Mouse (Mus musculus): ENCODE data around the gene Sdhaf2. TPM values are rescaled to one million over a fixed set of nuclear protein-coding genes. Genes with fewer than 3 reads are reported as not detected.
A peak's percentile ranks its signal among the peaks of the same experiment; 100 is the strongest.
"Not testable (repeated sequence)": the region's sequence is repeated elsewhere in the genome, so short reads cannot be mapped to it uniquely, and the experiment has no call there.

The Sdhaf2 gene
- polyA plus RNA-seq (2015; fragmentation: Nextera tagmentation; extraction: Ambion mirVana) = 69.0 and 74.0 TPM in 2 replicates

DNA sequence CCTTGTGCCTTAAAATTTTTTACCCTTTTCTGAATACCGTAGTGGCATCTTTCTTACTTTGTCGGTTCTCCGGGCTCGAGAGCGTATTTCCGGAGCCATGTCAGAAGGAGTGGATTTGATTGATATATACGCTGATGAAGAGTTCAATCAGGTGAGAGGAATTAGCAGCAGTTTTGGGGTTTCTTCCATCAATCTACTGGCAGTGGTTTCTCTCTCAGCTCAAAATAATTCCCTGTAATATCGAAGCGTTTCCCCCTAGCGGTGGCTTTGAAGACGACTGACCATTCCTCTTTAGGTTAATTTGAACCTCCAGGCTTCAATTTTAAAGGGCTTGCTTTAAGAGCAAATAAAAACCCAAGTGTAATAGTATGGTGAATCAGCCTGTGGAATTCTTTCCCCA is at the start of gene Sdhaf2:
Sdhaf2 (minus strand) TSS at position 233 of the 400 bp plus-strand sequence.
- Histone ChIP-seq H3K36me3 (ENCODE audit: control insufficient read depth, insufficient read depth, low read length) (peaks cover 3% of the 10 kb centered on the region; the same call in 1 of the 2 replicates), H3K4me1 (ENCODE audit: control insufficient read depth, insufficient read depth, low read depth, low read length) (peaks cover 23% of the 10 kb centered on the region), H3K4me3 (ENCODE audit: low read length) (peak within 1 kb of the TSS; percentile 100), H3K9me3 (ENCODE audit: control insufficient read depth, low read length) (no peaks in the 10 kb centered on the region), H3K27me3 (replicated peaks; ENCODE audit: control insufficient read depth, insufficient read depth, low read length) (no peaks in the 10 kb centered on the region), H3K27ac (ENCODE audit: low read depth, low read length) (peak within 1 kb of the TSS; percentile 98), H3K9ac (ENCODE audit: low read depth, low read length) (peak within 1 kb of the TSS; percentile 99), H3K4me2 (ENCODE audit: low read length) (peak within 1 kb of the TSS; percentile 74)
- 1% methylated on average over 11 of the region's 11 CpGs for WGBS
- ATAC-seq = peak; percentile 18

DNA sequence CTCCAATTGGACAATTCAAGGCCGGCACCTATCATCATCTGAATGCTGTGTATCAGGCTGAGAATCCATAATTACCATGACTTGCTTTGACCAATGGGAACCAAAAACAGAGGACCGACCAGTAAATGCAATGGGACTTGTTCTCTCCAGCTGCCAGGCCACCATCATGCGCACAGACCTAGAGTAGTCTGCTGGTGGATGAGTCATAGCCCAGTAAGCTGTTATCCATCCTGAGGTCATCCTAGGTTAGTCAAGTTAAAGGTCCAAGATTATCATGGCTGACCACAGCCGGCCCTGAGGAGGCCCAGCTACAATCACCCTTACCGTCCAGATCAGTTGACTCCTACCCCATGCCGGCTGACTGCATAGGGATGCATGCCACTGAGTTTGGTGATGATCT is 43.7 kb upstream of the Sdhaf2 start:
- 93% methylated on average over 6 of the region's 6 CpGs for WGBS
- ATAC-seq = no peak
- Histone ChIP-seq H3K9ac (ENCODE audit: low read depth, low read length) (no peak overlapping the region), H3K4me1 (ENCODE audit: control insufficient read depth, insufficient read depth, low read depth, low read length) (no peaks in the 10 kb centered on the region), H3K4me2 (ENCODE audit: low read length) (no peak overlapping the region), H3K27ac (ENCODE audit: low read depth, low read length) (no peak overlapping the region), H3K9me3 (ENCODE audit: control insufficient read depth, low read length) (no peaks in the 10 kb centered on the region), H3K4me3 (ENCODE audit: low read length) (no peak overlapping the region), H3K27me3 (replicated peaks; ENCODE audit: control insufficient read depth, insufficient read depth, low read length) (no peaks in the 10 kb centered on the region; the same call in 1 of the 2 replicates), H3K36me3 (ENCODE audit: control insufficient read depth, insufficient read depth, low read length) (peaks cover 17% of the 10 kb centered on the region)

DNA sequence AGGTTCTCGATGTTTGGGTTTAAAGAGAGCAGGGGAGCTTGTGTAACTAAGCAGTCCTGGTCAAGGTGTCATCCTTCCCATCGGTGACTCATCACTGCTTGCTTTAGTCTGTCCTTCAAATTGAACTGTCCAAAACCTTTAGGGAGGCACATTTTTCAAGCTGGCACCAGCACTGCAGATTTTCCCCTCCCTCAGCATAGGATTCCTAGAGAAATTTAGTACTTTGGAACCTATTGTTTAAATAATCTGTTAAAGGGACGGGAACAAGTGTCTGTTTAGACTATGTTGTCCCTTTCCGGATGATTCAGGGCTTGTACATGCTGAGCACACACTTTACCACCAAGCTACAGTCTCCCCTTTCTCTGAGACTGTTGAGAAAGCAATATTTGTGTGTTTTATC is 39.3 kb upstream of the Sdhaf2 start:
- H3K4me2 ChIP-seq (ENCODE audit: low read length) = no peak overlapping the region
- H3K36me3 ChIP-seq (ENCODE audit: control insufficient read depth, insufficient read depth, low read length) = peaks cover 2% of the 10 kb centered on the region; the same call in 1 of the 2 replicates
- ATAC-seq = no peak
- no peaks in the 10 kb centered on the region for H3K4me1 ChIP-seq (ENCODE audit: control insufficient read depth, insufficient read depth, low read depth, low read length)
- no peak overlapping the region for H3K27ac ChIP-seq (ENCODE audit: low read depth, low read length)
- no peak overlapping the region for H3K4me3 ChIP-seq (ENCODE audit: low read length)
- H3K9ac ChIP-seq (ENCODE audit: low read depth, low read length) = no peak overlapping the region
- no peaks in the 10 kb centered on the region; the same call in 1 of the 2 replicates for H3K27me3 ChIP-seq (replicated peaks; ENCODE audit: control insufficient read depth, insufficient read depth, low read length)
- 81% methylated on average over 4 of the region's 4 CpGs for WGBS
- no peaks in the 10 kb centered on the region for H3K9me3 ChIP-seq (ENCODE audit: control insufficient read depth, low read length)

DNA sequence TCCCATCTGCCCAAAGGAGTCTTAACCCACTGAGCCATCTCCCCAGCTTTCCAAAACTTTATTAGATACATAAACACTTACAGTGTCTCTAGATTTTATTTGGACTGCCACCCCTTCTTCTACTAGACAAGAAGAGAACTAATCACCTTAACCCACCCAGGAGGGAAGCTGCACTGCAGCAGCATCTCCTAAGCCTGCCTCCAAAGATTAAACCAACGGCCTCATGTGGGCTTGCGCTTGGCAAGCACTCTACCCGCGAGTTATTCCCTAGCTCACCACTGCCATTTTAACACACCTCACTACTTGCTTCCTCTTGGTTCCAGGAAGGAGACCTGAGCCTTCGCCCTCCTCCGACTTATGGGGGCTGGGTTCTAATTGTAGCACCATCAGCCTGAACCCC is 38.3 kb upstream of the Sdhaf2 start:
- Histone ChIP-seq H3K4me2 (ENCODE audit: low read length) (no peak overlapping the region), H3K27me3 (replicated peaks; ENCODE audit: control insufficient read depth, insufficient read depth, low read length) (no peaks in the 10 kb centered on the region; the same call in 1 of the 2 replicates), H3K4me1 (ENCODE audit: control insufficient read depth, insufficient read depth, low read depth, low read length) (no peaks in the 10 kb centered on the region), H3K9ac (ENCODE audit: low read depth, low read length) (no peak overlapping the region), H3K4me3 (ENCODE audit: low read length) (no peak overlapping the region), H3K9me3 (ENCODE audit: control insufficient read depth, low read length) (no peaks in the 10 kb centered on the region), H3K27ac (ENCODE audit: low read depth, low read length) (no peak overlapping the region), H3K36me3 (ENCODE audit: control insufficient read depth, insufficient read depth, low read length) (no peaks in the 10 kb centered on the region)
- 88% methylated on average over 6 of the region's 6 CpGs for WGBS
- ATAC-seq = no peak

DNA sequence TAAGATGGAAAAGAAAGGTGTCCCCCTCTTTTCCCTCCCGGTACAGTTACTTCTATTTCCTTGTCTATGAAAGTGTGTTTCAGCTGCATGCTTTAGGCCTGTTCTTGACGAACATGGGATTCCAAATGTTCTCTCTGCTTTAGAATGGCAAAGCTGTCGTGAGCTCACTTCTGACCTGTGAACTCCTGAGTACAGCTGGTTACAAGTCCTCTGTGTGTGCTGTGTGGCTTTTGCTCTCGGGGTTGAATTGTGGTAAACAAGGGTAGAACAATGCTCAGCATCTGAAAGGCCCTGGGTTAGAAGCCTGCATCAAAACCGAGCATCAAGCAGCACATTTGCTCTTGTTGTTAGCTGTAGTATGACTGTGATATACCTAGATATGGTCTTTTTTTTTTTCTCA is 36.4 kb upstream of the Sdhaf2 start:
- no peaks in the 10 kb centered on the region for H3K36me3 ChIP-seq (ENCODE audit: control insufficient read depth, insufficient read depth, low read length)
- 66% methylated on average over 5 of the region's 5 CpGs for whole genome bisulfite sequencing
- no peak overlapping the region for H3K4me3 ChIP-seq (ENCODE audit: low read length)
- H3K4me1 ChIP-seq (ENCODE audit: control insufficient read depth, insufficient read depth, low read depth, low read length) = no peaks in the 10 kb centered on the region
- no peaks in the 10 kb centered on the region; the same call in 1 of the 2 replicates for H3K27me3 ChIP-seq (replicated peaks; ENCODE audit: control insufficient read depth, insufficient read depth, low read length)
- no peak overlapping the region for H3K9ac ChIP-seq (ENCODE audit: low read depth, low read length)
- ATAC-seq = no peak
- no peaks in the 10 kb centered on the region for H3K9me3 ChIP-seq (ENCODE audit: control insufficient read depth, low read length)
- H3K27ac ChIP-seq (ENCODE audit: low read depth, low read length) = no peak overlapping the region
- no peak overlapping the region for H3K4me2 ChIP-seq (ENCODE audit: low read length)

DNA sequence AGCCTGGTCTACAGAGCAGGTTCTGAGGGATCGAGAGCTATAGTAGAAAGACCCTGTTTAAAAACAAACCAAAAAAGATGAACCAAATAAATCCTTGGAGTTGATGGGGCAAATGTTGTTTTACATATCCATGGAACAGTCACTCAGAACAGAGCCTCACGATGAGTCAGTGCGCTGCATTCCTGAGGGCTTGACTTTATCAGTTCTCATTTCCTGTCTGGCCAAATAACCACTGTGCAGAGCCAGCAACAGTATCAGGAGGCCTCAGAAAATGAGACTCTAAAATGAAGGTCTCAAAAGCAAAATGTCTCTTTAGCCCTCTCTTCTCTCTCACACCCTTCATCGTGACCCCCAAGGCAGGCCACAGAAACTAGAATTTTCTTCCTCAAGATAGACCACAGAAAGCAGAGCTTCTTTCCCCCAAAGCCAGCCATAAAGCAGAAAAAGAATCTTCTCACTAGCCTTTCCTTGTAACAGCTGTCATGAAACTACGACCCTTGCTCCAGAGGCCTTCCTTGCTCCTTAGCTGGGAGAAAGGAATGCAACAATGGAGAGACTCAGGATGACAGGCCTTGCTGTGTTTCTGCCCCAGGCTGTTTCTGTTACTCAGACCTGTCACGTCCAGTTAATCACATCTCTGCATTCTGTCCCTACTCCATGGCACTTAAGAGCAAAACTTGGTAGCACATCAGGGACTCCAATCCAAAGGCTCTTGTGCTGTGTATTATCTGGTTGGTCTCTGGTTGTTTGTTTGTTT is 35.8 kb upstream of the Sdhaf2 start:
- no peaks in the 10 kb centered on the region for H3K36me3 ChIP-seq (ENCODE audit: control insufficient read depth, insufficient read depth, low read length)
- H3K4me1 ChIP-seq (ENCODE audit: control insufficient read depth, insufficient read depth, low read depth, low read length) = no peaks in the 10 kb centered on the region; the same call in 1 of the 2 replicates
- no peak overlapping the region for H3K4me3 ChIP-seq (ENCODE audit: low read length)
- no peak overlapping the region for H3K27ac ChIP-seq (ENCODE audit: low read depth, low read length)
- peak overlapping the region; percentile 22; the same call in 1 of the 2 replicates for H3K9ac ChIP-seq (ENCODE audit: low read depth, low read length)
- H3K9me3 ChIP-seq (ENCODE audit: control insufficient read depth, low read length) = no peaks in the 10 kb centered on the region
- 68% methylated on average over 6 of the region's 6 CpGs for whole genome bisulfite sequencing
- no peak for ATAC-seq
- no peaks in the 10 kb centered on the region; the same call in 1 of the 2 replicates for H3K27me3 ChIP-seq (replicated peaks; ENCODE audit: control insufficient read depth, insufficient read depth, low read length)
- no peak overlapping the region for H3K4me2 ChIP-seq (ENCODE audit: low read length)

DNA sequence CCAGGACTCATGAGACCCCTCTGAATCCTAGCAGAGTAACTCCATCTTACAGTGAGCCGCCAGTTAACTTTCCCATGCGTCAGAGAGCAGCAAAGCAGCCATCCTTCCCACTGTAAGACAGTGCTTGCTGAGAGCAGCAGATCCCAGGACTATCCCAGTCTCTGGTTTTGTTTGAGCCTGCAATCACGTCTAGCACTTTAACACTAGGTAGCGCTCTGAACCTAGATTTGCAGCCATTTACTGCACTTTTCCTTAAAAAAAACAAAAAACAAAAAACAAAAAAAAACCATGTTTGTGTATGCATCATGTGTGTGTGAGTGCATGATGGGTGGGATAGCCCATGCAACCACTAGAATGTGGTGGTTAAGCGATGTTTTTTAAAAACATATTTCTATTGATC is 34.2 kb upstream of the Sdhaf2 start:
- 31% methylated on average over 5 of the region's 5 CpGs for WGBS
- ATAC-seq = no peak
- peaks cover 5% of the 10 kb centered on the region for H3K4me1 ChIP-seq (ENCODE audit: control insufficient read depth, insufficient read depth, low read depth, low read length)
- no peak overlapping the region for H3K4me2 ChIP-seq (ENCODE audit: low read length)
- H3K9me3 ChIP-seq (ENCODE audit: control insufficient read depth, low read length) = no peaks in the 10 kb centered on the region
- H3K9ac ChIP-seq (ENCODE audit: low read depth, low read length) = no peak overlapping the region
- no peaks in the 10 kb centered on the region for H3K36me3 ChIP-seq (ENCODE audit: control insufficient read depth, insufficient read depth, low read length)
- no peaks in the 10 kb centered on the region; the same call in 1 of the 2 replicates for H3K27me3 ChIP-seq (replicated peaks; ENCODE audit: control insufficient read depth, insufficient read depth, low read length)
- no peak overlapping the region for H3K27ac ChIP-seq (ENCODE audit: low read depth, low read length)
- H3K4me3 ChIP-seq (ENCODE audit: low read length) = no peak overlapping the region

DNA sequence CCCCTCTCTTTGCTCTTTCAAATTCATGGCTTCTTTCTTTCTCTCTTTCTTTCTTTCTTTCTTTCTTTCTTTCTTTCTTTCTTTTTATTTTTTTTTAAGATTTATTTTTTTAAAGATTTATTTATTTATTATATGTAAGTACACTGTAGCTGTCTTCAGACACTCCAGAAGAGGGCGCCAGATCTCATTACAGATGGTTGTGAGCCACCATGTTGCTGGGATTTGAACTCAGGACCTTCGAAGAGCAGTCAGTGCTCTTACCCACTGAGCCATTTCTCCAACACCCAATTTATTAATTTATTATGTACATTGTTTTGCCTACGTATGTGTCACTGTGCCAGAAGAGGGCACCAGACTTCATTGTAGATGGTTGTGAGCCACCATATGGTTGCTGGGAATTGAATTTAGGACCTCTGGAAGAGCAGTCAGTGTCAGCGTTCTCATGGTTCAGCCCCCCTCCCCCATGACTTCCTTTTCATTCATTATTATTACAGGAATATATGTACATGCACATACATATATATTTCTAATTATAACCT is 32.0 kb upstream of the Sdhaf2 start:
- not testable (repeated sequence) for H3K27me3 ChIP-seq (replicated peaks; ENCODE audit: control insufficient read depth, insufficient read depth, low read length); H3K4me3 ChIP-seq (ENCODE audit: low read length); H3K27ac ChIP-seq (ENCODE audit: low read depth, low read length); H3K36me3 ChIP-seq (ENCODE audit: control insufficient read depth, insufficient read depth, low read length); H3K9ac ChIP-seq (ENCODE audit: low read depth, low read length); ATAC-seq; H3K9me3 ChIP-seq (ENCODE audit: control insufficient read depth, low read length); H3K4me2 ChIP-seq (ENCODE audit: low read length)
- WGBS = 70% methylated on average over 4 of the region's 4 CpGs
- peaks cover 12% of the 10 kb centered on the region for H3K4me1 ChIP-seq (ENCODE audit: control insufficient read depth, insufficient read depth, low read depth, low read length)

DNA sequence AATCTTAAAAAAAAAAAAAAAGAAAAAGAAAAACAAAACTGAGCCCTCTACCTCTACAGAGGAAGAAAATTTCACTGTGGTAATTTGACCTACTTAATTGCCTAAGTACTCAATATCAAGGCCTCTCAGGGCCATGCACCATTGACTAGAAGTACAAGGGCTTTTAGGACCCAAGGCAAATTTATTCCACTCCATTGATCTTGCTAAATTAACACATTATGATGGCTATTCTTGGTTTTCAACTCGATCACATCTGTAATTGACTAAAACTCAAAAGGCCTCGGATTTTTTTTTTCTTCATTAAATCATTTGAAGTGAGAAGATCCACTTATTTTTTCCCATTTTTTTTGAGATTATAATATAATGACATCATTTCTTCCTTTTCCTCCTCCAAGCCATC is 31.5 kb upstream of the Sdhaf2 start:
- Histone ChIP-seq H3K9ac (ENCODE audit: low read depth, low read length) (no peak overlapping the region), H3K27me3 (replicated peaks; ENCODE audit: control insufficient read depth, insufficient read depth, low read length) (no peaks in the 10 kb centered on the region), H3K4me1 (ENCODE audit: control insufficient read depth, insufficient read depth, low read depth, low read length) (peaks cover 12% of the 10 kb centered on the region), H3K4me3 (ENCODE audit: low read length) (no peak overlapping the region), H3K9me3 (ENCODE audit: control insufficient read depth, low read length) (no peaks in the 10 kb centered on the region), H3K27ac (ENCODE audit: low read depth, low read length) (no peak overlapping the region), H3K4me2 (ENCODE audit: low read length) (no peak overlapping the region), H3K36me3 (ENCODE audit: control insufficient read depth, insufficient read depth, low read length) (no peaks in the 10 kb centered on the region)
- ATAC-seq = no peak
- WGBS = 68% methylated on average over 2 of the region's 2 CpGs

Data from hindbrain, embryonic 16.5 days (tissue).